Mouse (Mus musculus): ENCODE data around the gene Kctd8. TPM values are rescaled to one million over a fixed set of nuclear protein-coding genes. Genes with fewer than 3 reads are reported as not detected.

The Kctd8 gene
- polyA plus RNA-seq (2016; fragmentation: Nextera tagmentation; extraction: Ambion mirVana), result 0.28 and 0.48 TPM in 2 replicates

DNA sequence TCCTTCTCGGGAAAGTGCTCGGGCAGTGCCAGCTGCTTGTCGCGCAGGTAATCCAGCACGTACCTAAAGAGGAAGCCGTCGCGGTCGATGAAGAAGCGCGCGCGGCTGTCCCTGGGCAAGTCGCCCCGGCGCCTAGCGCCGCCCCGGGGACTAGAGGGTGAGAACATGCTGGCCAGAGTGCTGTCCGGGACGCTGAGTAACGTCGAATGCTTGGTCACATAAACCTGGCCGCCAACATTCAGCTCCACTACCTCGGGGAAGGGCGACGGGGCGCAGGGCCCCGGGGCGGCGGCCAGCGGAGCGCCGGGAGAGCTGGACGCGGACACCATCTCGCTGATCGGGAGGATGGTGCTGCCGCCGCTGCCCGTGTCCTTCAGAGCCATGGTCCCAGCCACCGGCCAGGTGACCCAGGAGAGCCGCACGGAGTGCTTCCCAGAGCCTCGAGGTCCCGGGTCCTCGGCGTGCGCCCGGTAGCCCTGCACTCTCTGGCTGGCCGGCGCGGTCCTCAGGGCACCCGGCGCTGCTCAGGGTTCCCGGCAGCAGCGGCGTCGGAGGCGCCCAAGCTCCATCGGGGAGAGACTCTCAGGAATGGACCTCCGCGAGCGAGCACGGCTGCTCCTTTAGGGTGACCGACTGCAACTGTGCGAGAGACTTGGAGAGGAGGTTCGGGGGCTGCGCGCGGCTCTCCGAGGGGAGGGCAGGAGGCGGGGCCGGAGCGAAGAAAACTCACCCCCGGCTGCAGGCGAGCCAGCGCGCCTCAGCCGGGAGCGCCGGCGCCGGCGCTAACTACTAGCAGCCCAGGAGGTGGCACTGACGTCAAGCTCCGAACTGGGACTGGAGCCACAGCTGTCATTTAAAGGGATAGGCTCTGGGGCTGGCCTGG is at the start of gene Kctd8:
Gene Kctd8, minus strand, starts transcription at position 761 of the 883 bp plus-strand sequence.
- Histone ChIP-seq H3K36me3 (no peaks in the 10 kb centered on the region), H3K27ac (peak within 1 kb of the TSS; percentile 63), H3K9me3 (no peaks in the 10 kb centered on the region), H3K4me3 (peak within 1 kb of the TSS; percentile 68), H3K4me1 (peaks cover 10% of the 10 kb centered on the region; the same call in 1 of the 2 replicates), H3K27me3 (ENCODE audit: insufficient read depth, poor library complexity, severe bottlenecking) (peaks cover 26% of the 10 kb centered on the region)
- DNase-seq (ENCODE audit: low spot score), result peak; percentile 90
- under 1% methylated on average over 87 of the region's 87 CpGs for WGBS

DNA sequence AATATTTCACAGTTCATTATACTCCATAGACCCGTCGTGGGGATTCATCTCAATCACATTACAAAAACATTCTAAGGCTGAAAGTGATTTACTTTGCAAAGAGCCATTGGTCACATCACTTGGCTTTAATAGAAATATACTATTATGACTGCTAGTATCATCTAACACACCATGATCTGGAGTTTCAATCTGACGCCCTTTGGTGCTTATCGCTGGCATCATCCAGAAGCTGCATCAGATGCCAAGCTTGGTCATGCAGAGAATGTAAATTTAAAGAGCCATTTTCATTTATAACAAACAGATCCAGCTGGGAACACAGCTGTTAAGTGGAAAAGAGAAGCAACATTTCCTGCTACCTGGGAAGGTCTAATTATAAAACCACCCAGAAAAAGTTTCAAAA is 37.6 kb upstream of the Kctd8 start:
- no peaks in the 10 kb centered on the region for H3K36me3 ChIP-seq
- DNase-seq (ENCODE audit: low spot score), result no peak
- 87% methylated on average over 4 of the region's 4 CpGs for WGBS
- no peaks in the 10 kb centered on the region for H3K9me3 ChIP-seq
- no peak overlapping the region for H3K27ac ChIP-seq
- no peaks in the 10 kb centered on the region for H3K27me3 ChIP-seq (ENCODE audit: insufficient read depth, poor library complexity, severe bottlenecking)
- no peak overlapping the region for H3K4me3 ChIP-seq
- H3K4me1 ChIP-seq, result no peaks in the 10 kb centered on the region

DNA sequence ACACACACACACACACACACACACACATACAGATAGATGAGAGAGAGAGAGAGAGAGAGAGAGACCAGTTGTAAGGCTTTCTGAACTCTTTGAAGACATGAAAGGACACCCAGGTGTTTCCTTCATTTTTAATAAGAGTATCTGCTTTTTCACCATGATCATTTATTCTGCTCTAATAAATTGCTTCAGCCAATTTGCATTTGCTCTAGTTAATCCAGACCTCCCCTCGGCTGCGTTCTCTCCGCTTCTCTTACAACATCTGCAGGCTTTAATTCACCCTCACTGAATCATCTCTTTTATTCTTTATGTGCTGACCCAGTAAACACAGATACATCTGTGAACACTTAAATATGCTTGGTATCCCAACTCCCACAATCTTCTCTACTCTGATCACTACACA is 9.1 kb upstream of the Kctd8 start:
- no peak for DNase-seq (ENCODE audit: low spot score)
- Histone ChIP-seq H3K4me1 (no peaks in the 10 kb centered on the region), H3K27ac (no peak overlapping the region), H3K9me3 (no peaks in the 10 kb centered on the region), H3K27me3 (ENCODE audit: insufficient read depth, poor library complexity, severe bottlenecking) (no peaks in the 10 kb centered on the region), H3K36me3 (no peaks in the 10 kb centered on the region), H3K4me3 (no peak overlapping the region)
- 89% methylated on average over 3 of the region's 3 CpGs for WGBS

- under 1% methylated on average over 44 of the region's 44 CpGs for WGBS
- Histone ChIP-seq H3K9me3 (no peaks in the 10 kb centered on the region), H3K36me3 (no peaks in the 10 kb centered on the region), H3K27me3 (ENCODE audit: insufficient read depth, poor library complexity, severe bottlenecking) (peaks cover 26% of the 10 kb centered on the region), H3K27ac (peak overlapping the region; percentile 63; the same call in 1 of the 2 replicates), H3K4me3 (peak overlapping the region; percentile 68), H3K4me1 (peaks cover 10% of the 10 kb centered on the region; the same call in 1 of the 2 replicates)
- DNase-seq (ENCODE audit: low spot score), result peak; percentile 76
These were observed 1.2 kb downstream of the Kctd8 start for GRCm38 (mm10) chr5:69340102-69340918.

DNA sequence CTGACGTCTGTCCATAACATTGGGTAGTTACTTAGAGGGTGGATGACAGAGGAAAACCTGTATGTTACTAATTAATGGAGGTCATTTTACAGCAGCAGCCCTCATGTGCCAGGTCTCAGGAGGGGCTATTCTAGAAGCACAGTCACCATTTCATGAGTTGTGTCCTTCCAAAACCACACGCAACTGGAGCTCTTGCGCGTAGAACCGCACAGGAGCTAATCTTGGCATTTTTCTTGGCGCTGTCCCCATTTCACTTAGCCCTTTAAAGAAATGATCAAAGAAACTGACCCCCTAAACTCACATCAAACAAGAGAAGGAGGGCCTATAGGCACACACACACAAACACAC is 1.9 kb downstream of the Kctd8 start:
- no peak for DNase-seq (ENCODE audit: low spot score)
- peaks cover 26% of the 10 kb centered on the region for H3K27me3 ChIP-seq (ENCODE audit: insufficient read depth, poor library complexity, severe bottlenecking)
- H3K4me3 ChIP-seq, result no peak overlapping the region
- no peaks in the 10 kb centered on the region for H3K9me3 ChIP-seq
- no peaks in the 10 kb centered on the region for H3K36me3 ChIP-seq
- H3K4me1 ChIP-seq, result peaks cover 10% of the 10 kb centered on the region; the same call in 1 of the 2 replicates
- no peak overlapping the region for H3K27ac ChIP-seq
- 84% methylated on average over 6 of the region's 6 CpGs for WGBS

- H3K9me3 ChIP-seq, result no peaks in the 10 kb centered on the region
- H3K4me3 ChIP-seq, result no peak overlapping the region
- no peak for DNase-seq (ENCODE audit: low spot score)
- peaks cover 10% of the 10 kb centered on the region; the same call in 1 of the 2 replicates for H3K4me1 ChIP-seq
- WGBS, result 57% methylated on average over 4 of the region's 4 CpGs
- H3K27ac ChIP-seq, result no peak overlapping the region
- no peaks in the 10 kb centered on the region for H3K36me3 ChIP-seq
- peaks cover 26% of the 10 kb centered on the region for H3K27me3 ChIP-seq (ENCODE audit: insufficient read depth, poor library complexity, severe bottlenecking)
These were observed 2.4 kb downstream of the Kctd8 start for GRCm38 (mm10) chr5:69338916-69339622.

GRCm38 (mm10) chr5:69327561-69327960 is 13.9 kb downstream of the Kctd8 start:
- WGBS, result 84% methylated on average over 4 of the region's 4 CpGs
- H3K9me3 ChIP-seq, result no peaks in the 10 kb centered on the region
- no peak overlapping the region for H3K4me3 ChIP-seq
- H3K36me3 ChIP-seq, result no peaks in the 10 kb centered on the region
- H3K27me3 ChIP-seq (ENCODE audit: insufficient read depth, poor library complexity, severe bottlenecking), result no peaks in the 10 kb centered on the region
- H3K4me1 ChIP-seq, result no peaks in the 10 kb centered on the region
- H3K27ac ChIP-seq, result no peak overlapping the region
- no peak for DNase-seq (ENCODE audit: low spot score)

- no peaks in the 10 kb centered on the region for H3K36me3 ChIP-seq
- H3K4me1 ChIP-seq, result no peaks in the 10 kb centered on the region
- no peak overlapping the region for H3K4me3 ChIP-seq
- DNase-seq (ENCODE audit: low spot score), result no peak
- WGBS, result 70% methylated on average over 12 of the region's 12 CpGs
- H3K27ac ChIP-seq, result no peak overlapping the region
- H3K9me3 ChIP-seq, result no peaks in the 10 kb centered on the region
- H3K27me3 ChIP-seq (ENCODE audit: insufficient read depth, poor library complexity, severe bottlenecking), result no peaks in the 10 kb centered on the region
These were observed 16.8 kb downstream of the Kctd8 start for GRCm38 (mm10) chr5:69324566-69325230.

DNA sequence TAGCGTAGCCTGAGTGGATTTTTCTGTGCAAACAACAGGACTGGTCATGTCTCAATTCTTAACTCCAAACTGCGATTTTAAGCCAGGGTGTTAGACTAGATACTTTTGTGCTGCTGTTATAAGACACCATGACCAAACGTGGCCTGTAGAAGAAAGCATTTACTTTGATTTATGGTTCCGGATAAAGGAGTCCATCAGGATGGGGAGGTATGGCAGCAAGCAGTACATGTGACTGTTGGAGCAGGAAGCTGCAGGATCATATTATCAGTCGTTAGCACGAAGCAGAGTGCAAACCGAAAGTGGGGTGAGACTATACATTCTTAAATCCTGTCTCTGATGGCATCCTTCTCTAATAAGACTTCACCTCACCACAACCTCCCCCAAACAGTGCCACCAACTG is 28.9 kb downstream of the Kctd8 start:
- H3K27me3 ChIP-seq (ENCODE audit: insufficient read depth, poor library complexity, severe bottlenecking), result no peaks in the 10 kb centered on the region
- 81% methylated on average over 7 of the region's 7 CpGs for WGBS
- no peaks in the 10 kb centered on the region for H3K9me3 ChIP-seq

GRCm38 (mm10) chr5:69301665-69302064 is 39.8 kb downstream of the Kctd8 start:
- no peak overlapping the region for H3K27ac ChIP-seq
- WGBS, result 37% methylated on average over 1 of the region's 1 CpGs
- no peaks in the 10 kb centered on the region for H3K4me1 ChIP-seq
- no peak overlapping the region for H3K4me3 ChIP-seq
- no peak for DNase-seq (ENCODE audit: low spot score)
- no peaks in the 10 kb centered on the region for H3K9me3 ChIP-seq
- no peaks in the 10 kb centered on the region for H3K36me3 ChIP-seq
- no peaks in the 10 kb centered on the region for H3K27me3 ChIP-seq (ENCODE audit: insufficient read depth, poor library complexity, severe bottlenecking)

More for the DNA sequence above, 28.9 kb downstream of the Kctd8 start:
- no peak for DNase-seq (ENCODE audit: low spot score)
- H3K4me3 ChIP-seq, result no peak overlapping the region
- no peaks in the 10 kb centered on the region for H3K36me3 ChIP-seq
- H3K27ac ChIP-seq, result no peak overlapping the region
- H3K4me1 ChIP-seq, result no peaks in the 10 kb centered on the region

DNA sequence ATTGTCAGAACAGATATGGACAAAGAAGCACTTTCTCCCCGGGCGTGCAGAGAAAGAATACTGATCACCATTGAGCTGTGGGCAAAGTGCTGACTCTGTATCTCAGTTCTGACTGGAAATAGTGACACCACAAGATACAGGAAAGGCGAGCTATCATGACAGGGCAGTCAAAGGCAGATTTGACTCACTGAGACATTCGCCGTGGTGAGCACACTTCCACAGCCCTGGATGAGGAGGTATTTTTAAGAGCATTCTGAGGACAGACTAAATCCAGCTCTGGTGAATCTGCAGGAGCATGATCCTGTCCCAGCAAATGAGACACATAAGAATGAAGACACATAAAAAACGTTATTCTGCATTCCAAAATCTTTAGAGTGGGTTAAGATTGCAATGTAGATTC is 49.1 kb downstream of the Kctd8 start:
- DNase-seq (ENCODE audit: low spot score), result no peak
- Histone ChIP-seq H3K9me3 (no peaks in the 10 kb centered on the region), H3K27me3 (ENCODE audit: insufficient read depth, poor library complexity, severe bottlenecking) (no peaks in the 10 kb centered on the region), H3K4me3 (no peak overlapping the region), H3K4me1 (no peaks in the 10 kb centered on the region), H3K36me3 (no peaks in the 10 kb centered on the region), H3K27ac (no peak overlapping the region)
- 45% methylated on average over 6 of the region's 6 CpGs for WGBS

DNA sequence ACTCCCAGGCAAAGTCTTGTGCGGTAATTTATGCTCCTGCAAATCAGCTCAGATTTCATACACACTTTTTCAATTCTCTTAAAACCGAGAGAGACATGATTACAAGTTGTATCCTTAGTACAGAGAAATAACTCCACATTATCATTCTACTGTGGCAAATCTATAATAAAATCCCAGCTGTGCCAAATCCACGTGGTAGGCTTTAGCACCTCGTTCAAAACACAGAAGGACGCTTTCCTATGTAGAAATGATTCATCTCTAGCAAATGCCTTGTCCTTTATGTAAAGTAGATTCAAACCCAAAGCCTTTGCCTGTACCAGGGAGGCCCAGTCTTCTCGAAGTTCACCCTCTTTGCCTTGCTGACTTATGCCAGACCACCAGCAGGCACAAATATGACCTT is 57.1 kb downstream of the Kctd8 start:
- Histone ChIP-seq H3K9me3 (no peaks in the 10 kb centered on the region), H3K4me1 (no peaks in the 10 kb centered on the region), H3K27ac (no peak overlapping the region), H3K36me3 (no peaks in the 10 kb centered on the region), H3K27me3 (ENCODE audit: insufficient read depth, poor library complexity, severe bottlenecking) (no peaks in the 10 kb centered on the region), H3K4me3 (no peak overlapping the region)
- DNase-seq (ENCODE audit: low spot score), result no peak
- 84% methylated on average over 6 of the region's 6 CpGs for WGBS

Measured in heart, embryonic 10.5 days (tissue).